Mouse (Mus musculus) testis, adult 2 months (tissue): ENCODE results near the gene Tnni1.

Source experiments
- CTCF ChIP-seq: fragments of 200-500 bp; IDR thresholded peaks from 2 replicates; pipeline ENCODE4 v1.5.1; 2012; ENCODE audit warnings: low read depth, mild to moderate bottlenecking, inconsistent platforms, low read length, moderate library complexity; ENCODE audit not compliant: control insufficient read depth, insufficient read depth, insufficient replicate concordance
- POLR2A ChIP-seq: fragments of 200-500 bp; IDR thresholded peaks from 2 replicates; pipeline ENCODE4 v1.6.1; 2012; ENCODE audit warnings: low read depth, mild to moderate bottlenecking, inconsistent platforms, low read length, moderate library complexity; ENCODE audit not compliant: control insufficient read depth

DNA sequence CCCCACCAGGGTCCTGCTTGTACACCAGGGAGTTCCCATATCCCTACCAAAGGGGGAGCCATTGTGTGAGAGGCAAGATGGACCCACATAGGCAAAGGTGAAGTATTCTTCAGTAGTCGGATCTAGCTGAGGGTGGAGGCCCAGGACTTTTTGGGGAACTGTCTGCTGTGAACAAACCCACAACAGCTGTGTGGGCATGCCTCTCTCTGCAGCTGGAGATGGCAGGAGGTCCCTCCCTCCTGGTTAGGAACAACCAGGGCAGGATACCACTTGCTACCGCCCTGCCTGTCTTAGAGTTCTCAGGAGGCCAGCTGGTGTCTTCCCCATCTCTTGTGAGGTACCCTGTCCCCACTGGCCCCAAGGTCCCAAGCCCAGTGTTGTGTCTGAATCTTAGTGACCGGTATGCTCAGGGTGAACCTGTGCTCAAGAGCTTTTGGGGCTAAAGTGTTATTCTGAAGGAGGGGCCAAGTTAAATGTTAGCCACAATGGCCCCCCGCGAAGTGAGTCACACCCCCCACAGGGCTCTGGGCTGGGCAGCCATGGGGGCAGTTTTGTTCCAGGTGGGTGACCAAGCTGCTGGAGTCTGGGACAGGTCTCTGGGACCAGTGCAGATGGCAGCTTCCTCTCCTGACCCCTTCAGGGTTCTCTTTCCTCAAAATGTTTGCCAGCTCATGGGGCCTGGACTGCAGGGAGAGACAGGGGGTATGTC lies 34.6 kb downstream of the Tnni1 start:
- TF ChIP-seq POLR2A (no peak), CTCF (no peak)
